Mouse (Mus musculus) ES-E14 (cell line): Measurements from ENCODE around the gene Dst.

Experiments
- CHD2 ChIP-seq: IDR thresholded peaks from 2 replicates; pipeline ENCODE4 v1.6.1; 2014; ENCODE audit warnings: mild to moderate bottlenecking, low read depth, low read length, inconsistent platforms
- MAFK ChIP-seq: IDR thresholded peaks from 2 replicates; pipeline ENCODE4 v1.6.1; 2014; ENCODE audit warnings: mild to moderate bottlenecking, low read depth, low read length, inconsistent platforms; ENCODE audit not compliant: insufficient read depth
- ZNF384 ChIP-seq: IDR thresholded peaks from 2 replicates; pipeline ENCODE4 v1.6.1; 2012; ENCODE audit warnings: low read depth, low read length, inconsistent platforms

DNA sequence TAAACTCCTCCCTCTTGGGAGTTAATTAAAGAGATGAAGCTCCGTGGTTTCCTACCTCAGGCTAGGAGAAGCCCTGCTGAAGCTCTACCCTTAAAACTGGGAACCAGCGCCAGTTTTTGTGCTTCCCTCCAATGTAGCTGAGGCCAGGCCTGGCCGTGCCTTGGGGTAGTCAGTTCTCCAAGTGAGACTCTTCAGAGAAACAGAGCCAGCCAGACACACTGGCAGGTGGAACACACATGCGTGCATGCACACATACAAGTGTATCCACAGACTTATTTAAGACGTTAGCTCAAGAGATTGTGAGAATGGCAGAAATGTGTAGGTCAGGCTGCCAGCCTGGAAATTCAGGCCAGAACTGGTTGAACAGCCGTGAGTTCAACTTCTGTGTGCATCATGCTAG lies 87.4 kb downstream of the Dst start:
- no peak for TF ChIP-seq CHD2
- no peak for TF ChIP-seq ZNF384
- TF ChIP-seq MAFK, result no peak
